Comparison of ENCODE assay signal across 11 mouse cellular contexts in the genomic region with DNA sequence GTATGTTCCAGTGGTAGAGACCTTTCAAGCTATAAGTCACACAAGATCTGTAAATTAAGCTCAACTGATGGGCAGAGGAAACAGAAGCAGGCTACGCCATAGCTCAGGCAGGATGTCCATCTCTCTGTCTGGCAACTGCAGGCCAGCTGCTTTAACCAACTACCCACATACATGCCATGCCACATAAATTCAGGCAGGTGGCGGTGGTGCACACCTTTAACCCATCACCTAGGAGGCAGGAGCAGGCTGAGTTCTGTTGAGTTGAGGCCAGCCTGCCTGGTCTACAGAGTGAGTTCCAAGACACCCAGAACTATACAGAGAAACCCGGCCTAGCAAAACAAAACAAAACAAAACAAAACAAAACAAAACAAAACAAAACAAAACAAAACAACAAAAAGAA.
A peak's percentile ranks its signal among the peaks of the same experiment; 100 is the strongest.
DNase-seq lines count a peak whose midpoint lies in the region; ATAC-seq and TF ChIP-seq lines count a peak whose summit lies in the region.
"Had no signal": no experiment of that assay in that cellular context is flagged by ENCODE, and none has a peak within 500 bp of the region (broad histone marks: within the 10 kb centered on the region; RNA-seq: fewer than 3 reads in every experiment).

No protein-coding gene starts in this region.

- TF ChIP-seq CTCF in heart, postnatal 0 days (IDR thresholded peaks at IDR 0.05; ENCODE audit: low read depth): peak; percentile 79
- peak; percentile 28; the same call in 1 of the 2 replicates for TF ChIP-seq CTCF in small intestine, adult 2 months (IDR thresholded peaks at IDR 0.05; ENCODE audit: extremely low read depth, insufficient read length, insufficient replicate concordance, low read depth, low read length)

- peak; percentile 17 for DNase-seq in heart, postnatal 0 days (ENCODE audit: low spot score)
- DNase-seq in heart, adult 11 months: no peak
- peak; percentile 35 for DNase-seq in midbrain, embryonic 14.5 days
- DNase-seq in embryonic facial prominence, embryonic 11.5 days (ENCODE audit: low spot score): peak; percentile 32
- no peak for DNase-seq in spleen, postnatal 36 days (ENCODE audit: low spot score in 2 of 2)
- DNase-seq in left cerebral cortex, adult 18-20 months (ENCODE audit: low spot score in 2 of 2): no peak
- DNase-seq: cerebellum, adult 11-12 months; layer of hippocampus, postnatal 36 days; right cerebral cortex, adult 18-20 months had no signal

- no peak for TF ChIP-seq POLR2A in small intestine, adult 2 months (IDR thresholded peaks at IDR 0.05; ENCODE audit: low read depth, low read length)

- peak; percentile 53 for ATAC-seq in heart, postnatal 0 days (ENCODE audit: insufficient read depth, low read depth)
- ATAC-seq in midbrain, embryonic 14.5 days (ENCODE audit: low FRiP score, low TSS enrichment): no peak
- ATAC-seq in midbrain, embryonic 16.5 days: no peak
- ATAC-seq in embryonic facial prominence, embryonic 11.5 days (replicated peaks; ENCODE audit: insufficient number of reproducible peaks, low FRiP score, low TSS enrichment, low read depth): no peak

- WGBS in heart, postnatal 0 days: 53% methylated on average over 3 of the region's 3 CpGs
- 75% methylated on average over 3 of the region's 3 CpGs for WGBS in midbrain, embryonic 14.5 days
- WGBS in midbrain, embryonic 16.5 days: 77% methylated on average over 3 of the region's 3 CpGs
- 59% methylated on average over 3 of the region's 3 CpGs for WGBS in embryonic facial prominence, embryonic 11.5 days
- WGBS in small intestine, adult 2 months: 57% methylated on average over 3 of the region's 3 CpGs

- no peaks in the 10 kb centered on the region for H3K9me3 ChIP-seq in heart, postnatal 0 days (replicated peaks; ENCODE audit: control insufficient read depth, low read length)
- no peaks in the 10 kb centered on the region for H3K9me3 ChIP-seq in midbrain, embryonic 14.5 days (ENCODE audit: control insufficient read depth, low read length)
- no peaks in the 10 kb centered on the region for H3K9me3 ChIP-seq in midbrain, embryonic 16.5 days (replicated peaks; ENCODE audit: control insufficient read depth, low read length, poor library complexity, severe bottlenecking)
- no peaks in the 10 kb centered on the region for H3K9me3 ChIP-seq in embryonic facial prominence, embryonic 11.5 days (replicated peaks; ENCODE audit: control insufficient read depth, low read length)

- no peak overlapping the region for H3K4me3 ChIP-seq in heart, postnatal 0 days (ENCODE audit: low read depth, low read length)
- H3K4me3 ChIP-seq in midbrain, embryonic 14.5 days (replicated peaks; ENCODE audit: low read depth, low read length): no peak overlapping the region
- H3K4me3 ChIP-seq in midbrain, embryonic 16.5 days (ENCODE audit: low read depth, low read length): no peak overlapping the region
- H3K4me3 ChIP-seq in embryonic facial prominence, embryonic 11.5 days (ENCODE audit: low read depth, low read length): no peak overlapping the region
- no peak overlapping the region for H3K4me3 ChIP-seq in small intestine, adult 2 months (ENCODE audit: low read depth, low read length)

- no peaks in the 10 kb centered on the region for H3K4me1 ChIP-seq in heart, postnatal 0 days (ENCODE audit: control insufficient read depth, insufficient read depth)
- H3K4me1 ChIP-seq in midbrain, embryonic 14.5 days (ENCODE audit: control insufficient read depth, insufficient read depth, low read length): no peaks in the 10 kb centered on the region
- no peaks in the 10 kb centered on the region for H3K4me1 ChIP-seq in midbrain, embryonic 16.5 days (ENCODE audit: control insufficient read depth, insufficient read depth, low read length)
- no peaks in the 10 kb centered on the region for H3K4me1 ChIP-seq in embryonic facial prominence, embryonic 11.5 days (ENCODE audit: control insufficient read depth, insufficient read depth, low read length)
- no peaks in the 10 kb centered on the region for H3K4me1 ChIP-seq in small intestine, adult 2 months (ENCODE audit: control insufficient read depth, insufficient read depth, insufficient read length, low read length)

- no peak overlapping the region for H3K9ac ChIP-seq in heart, postnatal 0 days (replicated peaks; ENCODE audit: low read depth, low read length)
- no peak overlapping the region for H3K9ac ChIP-seq in midbrain, embryonic 14.5 days (replicated peaks; ENCODE audit: low read length)
- no peak overlapping the region for H3K9ac ChIP-seq in midbrain, embryonic 16.5 days (ENCODE audit: low read depth, low read length)
- H3K9ac ChIP-seq in embryonic facial prominence, embryonic 11.5 days (replicated peaks; ENCODE audit: low read length): no peak overlapping the region

- H3K27ac ChIP-seq in heart, postnatal 0 days (ENCODE audit: low read depth): no peak overlapping the region
- H3K27ac ChIP-seq in midbrain, embryonic 14.5 days (replicated peaks; ENCODE audit: low read depth, low read length): no peak overlapping the region
- H3K27ac ChIP-seq in midbrain, embryonic 16.5 days (ENCODE audit: low read length): no peak overlapping the region
- H3K27ac ChIP-seq in embryonic facial prominence, embryonic 11.5 days (replicated peaks; ENCODE audit: low read depth, low read length): no peak overlapping the region
- no peak overlapping the region for H3K27ac ChIP-seq in small intestine, adult 2 months (ENCODE audit: insufficient read depth, low read depth, low read length)

- no peaks in the 10 kb centered on the region for H3K36me3 ChIP-seq in heart, postnatal 0 days (replicated peaks; ENCODE audit: control insufficient read depth, insufficient read depth, low read length)
- H3K36me3 ChIP-seq in midbrain, embryonic 14.5 days (ENCODE audit: control insufficient read depth, insufficient read depth, low read length): no peaks in the 10 kb centered on the region
- no peaks in the 10 kb centered on the region for H3K36me3 ChIP-seq in midbrain, embryonic 16.5 days (ENCODE audit: control insufficient read depth, insufficient read depth, low read length)
- no peaks in the 10 kb centered on the region for H3K36me3 ChIP-seq in embryonic facial prominence, embryonic 11.5 days (replicated peaks; ENCODE audit: control insufficient read depth, insufficient read depth, low read depth, low read length)
- no peaks in the 10 kb centered on the region for H3K36me3 ChIP-seq in small intestine, adult 2 months (ENCODE audit: control insufficient read depth, insufficient read depth, low read length)

- no peak overlapping the region for H3K4me2 ChIP-seq in heart, postnatal 0 days (ENCODE audit: low read depth, low read length)
- H3K4me2 ChIP-seq in midbrain, embryonic 14.5 days (ENCODE audit: low read length): no peak overlapping the region
- no peak overlapping the region for H3K4me2 ChIP-seq in midbrain, embryonic 16.5 days (ENCODE audit: low read length)
- H3K4me2 ChIP-seq in embryonic facial prominence, embryonic 11.5 days (ENCODE audit: low read depth, low read length): no peak overlapping the region

- no peaks in the 10 kb centered on the region for H3K27me3 ChIP-seq in heart, postnatal 0 days (ENCODE audit: control insufficient read depth, insufficient read depth, low read length)
- no peaks in the 10 kb centered on the region for H3K27me3 ChIP-seq in midbrain, embryonic 14.5 days (ENCODE audit: control insufficient read depth, insufficient read depth, low read length)
- H3K27me3 ChIP-seq in midbrain, embryonic 16.5 days (ENCODE audit: control insufficient read depth, insufficient read depth, low read depth, low read length): no peaks in the 10 kb centered on the region
- H3K27me3 ChIP-seq in embryonic facial prominence, embryonic 11.5 days (ENCODE audit: control insufficient read depth, insufficient read depth, low read length): no peaks in the 10 kb centered on the region
- no peaks in the 10 kb centered on the region for H3K27me3 ChIP-seq in small intestine, adult 2 months (ENCODE audit: control insufficient read depth, insufficient read depth, low read length)

- no peak for TF ChIP-seq EP300 in heart, postnatal 0 days (IDR thresholded peaks at IDR 0.05; ENCODE audit: low read depth)

Comparison
In these comparisons a context has a peak if more than half of its experiments do, and no peak if none do; other contexts are left out.
1. DNase-seq: peak in heart, postnatal 0 days (single experiment), midbrain, embryonic 14.5 days (single experiment) and embryonic facial prominence, embryonic 11.5 days (single experiment); none in heart, adult 11 months (single experiment), spleen, postnatal 36 days (0 of 2) and left cerebral cortex, adult 18-20 months (0 of 2).